Mouse (Mus musculus) embryonic fibroblast, embryonic 13.5 days (primary cell): Measurements from ENCODE around the gene Pds5b. TPM values are rescaled to one million over a fixed set of nuclear protein-coding genes. Genes with fewer than 3 reads are reported as not detected.

ENCODE experiments used
- H3K27ac ChIP-seq: 2 replicates; pipeline ENCODE4 v1.5.1; 2012; ENCODE audit warnings: low read length, control low read depth, inconsistent platforms; ENCODE audit not compliant: insufficient read depth
- H3K4me1 ChIP-seq: 2 replicates; pipeline ENCODE4 v1.6.1; 2011; ENCODE audit warnings: low read length; ENCODE audit not compliant: control insufficient read depth, insufficient read depth
- H3K4me3 ChIP-seq: 2 replicates; pipeline ENCODE4 v1.5.1; 2011; ENCODE audit warnings: mild to moderate bottlenecking, control low read depth, low read length; ENCODE audit not compliant: insufficient read depth
- CTCF ChIP-seq: IDR thresholded peaks from 2 replicates; pipeline ENCODE4 v1.5.1; 2011; ENCODE audit warnings: mild to moderate bottlenecking, control low read depth, low read length, moderate library complexity, borderline replicate concordance; ENCODE audit not compliant: insufficient read depth
- POLR2A ChIP-seq: IDR thresholded peaks from 2 replicates; pipeline ENCODE4 v1.6.1; 2011; ENCODE audit warnings: low read depth, mild to moderate bottlenecking, control low read depth, low read length, moderate library complexity
- polyA plus RNA-seq: library from polyadenylated mRNA; stranded (reverse); fragments of >200 nt; gene quantifications from 2 replicates; pipeline ENCODE4 v1.2.4, GENCODE M21; 2011; ENCODE audit warnings: low read depth; ENCODE audit not compliant: missing spikeins, insufficient read length

The Pds5b gene
- polyA plus RNA-seq, 1 experiment: 50.7 TPM

- no peak overlapping the region for H3K27ac ChIP-seq
- H3K4me1 ChIP-seq: no peaks in the 10 kb centered on the region
- no peak overlapping the region for H3K4me3 ChIP-seq
- no peak for TF ChIP-seq POLR2A
Observed at GRCm38 (mm10) chr5:150854506-150854905, 181.0 kb downstream of the Pds5b start.

GRCm38 (mm10) chr5:150859642-150860194, 186.2 kb downstream of the Pds5b start:
- Histone ChIP-seq H3K27ac (no peak overlapping the region), H3K4me1 (no peaks in the 10 kb centered on the region; the same call in 1 of the 2 replicates), H3K4me3 (no peak overlapping the region)
- TF ChIP-seq POLR2A: no peak
- TF ChIP-seq CTCF: no peak

Other genes with a start within 250 kb of the Pds5b start
- not detected in 2 replicates for gene Zar1l, start 155.6 kb upstream of the Pds5b start, polyA plus RNA-seq
- 11.3 and 16.9 TPM in 2 replicates for gene Brca2, start 151.1 kb upstream of the Pds5b start, polyA plus RNA-seq
- gene N4bp2l1, start 76.6 kb upstream of the Pds5b start, polyA plus RNA-seq: 0.86 and 1.1 TPM in 2 replicates
- gene N4bp2l2, start 7.6 kb upstream of the Pds5b start, polyA plus RNA-seq: 74.0 and 100.0 TPM in 2 replicates